Mouse (Mus musculus): Measurements from ENCODE around the gene Ddx39b.

DNA sequence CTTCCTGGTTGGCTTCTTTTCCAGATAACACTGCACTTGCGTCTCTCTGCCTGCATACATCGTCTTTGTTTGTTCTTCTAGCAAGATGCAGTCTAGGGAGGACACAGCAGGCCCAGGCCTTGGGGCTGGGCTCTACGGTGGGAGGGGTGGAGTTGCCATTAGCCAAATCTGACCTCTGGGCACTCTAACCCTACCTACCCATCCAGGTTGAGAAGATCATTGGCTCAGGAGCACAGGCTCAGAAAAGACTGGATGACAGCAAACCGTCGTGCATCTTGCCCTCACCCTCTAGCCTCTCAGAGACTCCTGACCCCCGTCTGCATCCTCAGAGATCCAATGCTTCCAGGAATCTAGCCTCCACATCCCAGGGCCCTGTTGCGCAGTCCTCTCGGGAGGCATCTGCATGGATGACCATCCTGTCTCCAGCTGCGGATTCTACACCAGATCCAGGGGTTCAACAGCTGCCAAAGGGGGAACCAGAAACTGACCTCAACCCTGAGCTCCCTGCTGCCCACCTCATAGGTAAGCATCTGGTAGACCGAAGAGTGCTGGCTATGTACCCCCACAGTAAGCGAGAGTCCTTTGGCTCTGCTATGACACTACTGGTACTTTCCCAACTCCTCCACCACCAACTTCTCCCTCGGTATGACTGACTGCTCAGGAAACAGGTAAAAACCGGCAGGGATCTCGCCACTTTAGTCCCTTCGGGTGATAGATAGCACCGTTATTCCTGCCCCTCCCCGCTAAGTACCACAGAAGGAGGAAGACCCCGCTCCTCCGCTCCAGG, 46.5 kb upstream of the Ddx39b start:
- TF ChIP-seq CTCF (IDR thresholded peaks at IDR 0.05; ENCODE audit: low read depth, low read length): no peak
- TF ChIP-seq POLR2A (IDR thresholded peaks at IDR 0.05; ENCODE audit: insufficient read depth, low read length): no peak
